Mouse (Mus musculus) erythroblast, embryonic 14.5 days (primary cell): Measurements from ENCODE around the gene Stn1.

Experiments
- GATA1 ChIP-seq: IDR thresholded peaks from 2 replicates; pipeline ENCODE4 v1.6.1; 2012; ENCODE audit warnings: low read length, inconsistent platforms, mixed read lengths
- TAL1 ChIP-seq: IDR thresholded peaks from 3 replicates; pipeline ENCODE4 v1.6.1; 2012; ENCODE audit warnings: low read length, inconsistent platforms, mixed read lengths

- TF ChIP-seq GATA1 (no peak), TAL1 (no peak)
These were observed 28.5 kb downstream of the Stn1 start for GRCm38 (mm10) chr19:47508771-47509281.
